Mouse (Mus musculus) heart, postnatal 0 days (tissue): ENCODE data around the gene Cox7a2l. TPM values are rescaled to one million over a fixed set of nuclear protein-coding genes. Genes with fewer than 3 reads are reported as not detected.

Experiments
- ATAC-seq: fragments of 200-750 bp; cut with Nextera tagmentation; 2 replicates; pipeline ENCODE4 v1.8.0; 2017; ENCODE audit warnings: low read depth, moderate number of reproducible peaks, moderate library complexity; ENCODE audit not compliant: insufficient read depth
- DNase-seq: peaks from one replicate; pipeline ENCODE4 v3.0.0-alpha.2; 2016; ENCODE audit warnings: low spot score
- H3K27ac ChIP-seq: fragments of 300-500 bp; sonication (generic); 2 replicates; pipeline ENCODE4 v1.5.1; 2014; ENCODE audit warnings: low read depth, mild to moderate bottlenecking
- H3K27me3 ChIP-seq: fragments of 300-500 bp; sonication (generic); 2 replicates; pipeline ENCODE4 v1.6.1; 2014; ENCODE audit warnings: low read length, mixed read lengths; ENCODE audit not compliant: control insufficient read depth, insufficient read depth
- H3K36me3 ChIP-seq: fragments of 300-500 bp; sonication (generic); replicated peaks from 2 replicates; pipeline ENCODE4 v1.6.1; 2014; ENCODE audit warnings: low read length, mixed read lengths; ENCODE audit not compliant: control insufficient read depth, insufficient read depth
- H3K4me1 ChIP-seq: fragments of 300-500 bp; sonication (generic); 2 replicates; pipeline ENCODE4 v1.6.1; 2014; ENCODE audit warnings: antibody characterized with exemption; ENCODE audit not compliant: control insufficient read depth, insufficient read depth
- H3K4me2 ChIP-seq: fragments of 300-500 bp; sonication (generic); 2 replicates; pipeline ENCODE4 v1.6.1; 2014; ENCODE audit warnings: low read depth, mild to moderate bottlenecking, low read length, moderate library complexity
- H3K4me3 ChIP-seq: fragments of 300-500 bp; sonication (generic); 2 replicates; pipeline ENCODE4 v1.5.1; 2014; ENCODE audit warnings: low read depth, low read length
- H3K9ac ChIP-seq: fragments of 300-500 bp; sonication (generic); replicated peaks from 2 replicates; pipeline ENCODE4 v1.6.1; 2014; ENCODE audit warnings: low read depth, low read length, mixed read lengths
- H3K9me3 ChIP-seq: fragments of 300-500 bp; sonication (generic); replicated peaks from 2 replicates; pipeline ENCODE4 v1.6.1; 2016; ENCODE audit warnings: low read length; ENCODE audit not compliant: control insufficient read depth
- CTCF ChIP-seq: IDR thresholded peaks from 2 replicates; pipeline ENCODE4 v1.5.1; 2016; ENCODE audit warnings: antibody characterized with exemption, control low read depth, low read depth
- EP300 ChIP-seq: IDR thresholded peaks from 2 replicates; pipeline ENCODE4 v1.6.1; 2016; ENCODE audit warnings: antibody characterized with exemption, low read depth
- WGBS: fragments of 180-500 bp; shearing (Covaris S2); extraction: QIAGEN DNeasy Blood & Tissue Kit; methylation state at CpG from one replicate; pipeline ENCODE4 v1.1.7; 2014; 5-methylcytosine and 5-hydroxymethylcytosine counted together
- polyA plus RNA-seq: library from polyadenylated mRNA; unstranded; fragments of >200 nt; fragmentation: Nextera tagmentation; extraction: Ambion mirVana; gene quantifications from 2 replicates; pipeline ENCODE4 v1.2.1, GENCODE M21; 2015
- total RNA-seq: library from RNA; depleted of rRNA; stranded (reverse); fragments of >200 nt; gene quantifications from 2 replicates; pipeline ENCODE4 v1.2.3, GENCODE M21; 2014; ENCODE audit warnings: low replicate concordance

The Cox7a2l gene
- total and polyA plus RNA-seq, 2 experiments from 2014 or later = 339 to 487 TPM

- DNase-seq (no peak), ATAC-seq (no peak)
- H3K4me1 ChIP-seq = 0 out of 2 replicates have a peak, but pooled peaks cover 1% of the 10 kb centered on the region
- WGBS = 76% methylated on average over 8 of the region's 8 CpGs
- no peak for TF ChIP-seq CTCF
- TF ChIP-seq EP300 = no peak
- H3K9ac ChIP-seq = no peak overlapping the region
- no peak overlapping the region for H3K27ac ChIP-seq
- no peaks in the 10 kb centered on the region for H3K9me3 ChIP-seq
- no peak overlapping the region for H3K4me3 ChIP-seq
- no peak overlapping the region for H3K4me2 ChIP-seq
- H3K27me3 ChIP-seq = no peaks in the 10 kb centered on the region
- no peaks in the 10 kb centered on the region for H3K36me3 ChIP-seq
Measured at GRCm38 (mm10) chr17:83559081-83559480, 42.0 kb upstream of the Cox7a2l start.

- 92% methylated on average over 11 of the region's 11 CpGs for WGBS
- DNase-seq (no peak), ATAC-seq (no peak)
- no peaks in the 10 kb centered on the region for H3K4me1 ChIP-seq
- H3K4me3 ChIP-seq = no peak overlapping the region
- H3K36me3 ChIP-seq = no peaks in the 10 kb centered on the region
- H3K27ac ChIP-seq = no peak overlapping the region
- TF ChIP-seq CTCF (no peak), EP300 (no peak)
- no peaks in the 10 kb centered on the region for H3K9me3 ChIP-seq
- H3K27me3 ChIP-seq = no peaks in the 10 kb centered on the region
- no peak overlapping the region for H3K9ac ChIP-seq
- no peak overlapping the region for H3K4me2 ChIP-seq
Measured at GRCm38 (mm10) chr17:83555836-83556235, 38.7 kb upstream of the Cox7a2l start.

GRCm38 (mm10) chr17:83554997-83555396, 37.9 kb upstream of the Cox7a2l start:
- Histone ChIP-seq H3K27me3 (no peaks in the 10 kb centered on the region), H3K27ac (no peak overlapping the region), H3K4me1 (no peaks in the 10 kb centered on the region), H3K9ac (no peak overlapping the region), H3K36me3 (no peaks in the 10 kb centered on the region), H3K4me2 (no peak overlapping the region), H3K9me3 (no peaks in the 10 kb centered on the region), H3K4me3 (no peak overlapping the region)
- ATAC-seq (no peak), DNase-seq (no peak)
- no peak for TF ChIP-seq EP300
- TF ChIP-seq CTCF = no peak
- 84% methylated on average over 7 of the region's 7 CpGs for WGBS

GRCm38 (mm10) chr17:83548501-83549233, 31.5 kb upstream of the Cox7a2l start:
- ATAC-seq (no peak), DNase-seq (no peak)
- Histone ChIP-seq H3K4me1 (0 out of 2 replicates have a peak, but pooled peaks cover 4% of the 10 kb centered on the region), H3K9ac (no peak overlapping the region), H3K36me3 (no peaks in the 10 kb centered on the region), H3K4me3 (no peak overlapping the region; the same call in 1 of the 2 replicates), H3K4me2 (0 out of 2 replicates have a peak overlapping the region, but pooled peaks have one; percentile 16), H3K27ac (no peak overlapping the region), H3K9me3 (no peaks in the 10 kb centered on the region), H3K27me3 (peaks cover 22% of the 10 kb centered on the region)
- 33% methylated on average over 12 of the region's 12 CpGs for WGBS
- no peak for TF ChIP-seq EP300
- 0 out of 2 replicates have a peak, but pooled peaks have one; percentile 1 for TF ChIP-seq CTCF

GRCm38 (mm10) chr17:83547145-83547544, 30.0 kb upstream of the Cox7a2l start:
- 67% methylated on average over 10 of the region's 10 CpGs for WGBS
- H3K9ac ChIP-seq = no peak overlapping the region
- 0 out of 2 replicates have a peak, but pooled peaks cover 4% of the 10 kb centered on the region for H3K4me1 ChIP-seq
- no peak overlapping the region for H3K4me3 ChIP-seq
- H3K9me3 ChIP-seq = no peaks in the 10 kb centered on the region
- H3K27me3 ChIP-seq = peaks cover 22% of the 10 kb centered on the region
- H3K4me2 ChIP-seq = no peak overlapping the region
- ATAC-seq (no peak), DNase-seq (no peak)
- TF ChIP-seq CTCF (no peak), EP300 (no peak)
- H3K36me3 ChIP-seq = no peaks in the 10 kb centered on the region
- no peak overlapping the region for H3K27ac ChIP-seq
